Mouse (Mus musculus) urinary bladder, adult 2 months (tissue): ENCODE results near the gene L2hgdh. TPM values are rescaled to one million over a fixed set of nuclear protein-coding genes. Genes with fewer than 3 reads are reported as not detected.
A peak's percentile ranks its signal among the peaks of the same experiment; 100 is the strongest.

ENCODE experiments used
- DNase-seq: peaks from one replicate; pipeline ENCODE4 v3.0.0; 2022; ENCODE audit warnings: low spot score
- polyA plus RNA-seq: library from polyadenylated mRNA; depleted of rRNA; stranded (reverse); fragments of >200 nt; gene quantifications from 2 replicates; pipeline ENCODE4 v1.2.3, GENCODE M21; 2012

The L2hgdh gene
- polyA plus RNA-seq, 1 experiment: 11.9 TPM

- no peak for DNase-seq
These were observed 5.6 kb upstream of the L2hgdh start for GRCm38 (mm10) chr12:69730306-69730705.

DNA sequence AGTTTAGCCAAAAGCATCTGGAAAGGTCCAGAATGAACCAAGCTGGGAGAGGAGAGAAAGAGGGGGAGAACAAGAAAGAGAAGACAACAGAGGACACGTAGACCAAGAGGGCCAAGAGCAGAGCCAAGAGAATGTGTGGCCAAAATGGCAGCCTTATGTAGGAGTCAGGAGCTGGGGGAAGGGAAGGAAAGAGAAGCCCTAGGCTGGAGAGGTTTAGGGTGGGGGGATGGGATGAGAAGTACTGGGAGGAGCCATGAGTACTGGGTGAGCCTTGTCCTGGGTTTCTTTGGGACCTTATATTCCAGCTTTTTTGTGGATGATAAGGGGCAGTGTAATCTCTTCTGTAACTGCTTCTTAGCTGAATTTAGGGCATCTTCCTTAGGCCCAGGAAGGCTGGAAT is 4.6 kb upstream of the L2hgdh start:
- no peak for DNase-seq

DNA sequence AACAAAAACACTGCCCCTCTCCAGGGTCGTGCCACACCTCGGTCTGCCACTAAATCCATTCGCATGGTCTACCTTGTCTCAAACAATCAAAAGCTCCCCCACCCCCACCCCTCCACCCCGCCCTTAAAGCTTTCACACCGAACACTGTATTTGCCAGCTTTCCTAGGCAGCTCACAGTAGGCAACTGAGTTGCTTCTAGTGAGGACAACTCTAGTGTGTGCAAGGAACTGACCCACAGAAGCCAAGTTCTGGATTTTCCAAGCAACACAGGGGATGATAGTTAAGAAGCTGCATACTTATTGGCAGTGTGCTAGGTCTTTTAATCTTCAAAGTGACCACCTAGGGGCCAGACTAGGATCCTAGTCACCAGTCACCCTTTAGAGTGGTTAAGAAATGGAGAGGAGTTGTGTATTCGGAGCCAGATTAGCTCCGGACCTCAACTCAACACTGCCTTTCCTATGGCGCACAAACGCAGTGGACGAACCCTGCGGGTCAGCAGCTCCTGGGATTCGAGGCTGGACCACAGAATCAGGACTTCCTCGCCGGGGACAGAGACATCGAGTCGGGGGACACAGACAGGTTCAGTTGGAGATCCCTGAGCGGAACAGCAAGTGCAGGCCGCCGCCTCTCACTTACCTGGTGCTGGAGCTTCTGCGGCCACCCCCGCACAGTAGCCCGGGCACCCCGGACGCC is 509 bp downstream of the L2hgdh start:
- no peak for DNase-seq

- no peak for DNase-seq
These were observed 1.3 kb downstream of the L2hgdh start for GRCm38 (mm10) chr12:69723376-69723775.

- no peak for DNase-seq
These were observed 1.8 kb downstream of the L2hgdh start for GRCm38 (mm10) chr12:69722857-69723256.

GRCm38 (mm10) chr12:69713628-69714027 is 11.0 kb downstream of the L2hgdh start:
- DNase-seq: no peak

GRCm38 (mm10) chr12:69704799-69705458 is 19.7 kb downstream of the L2hgdh start:
- no peak for DNase-seq

DNA sequence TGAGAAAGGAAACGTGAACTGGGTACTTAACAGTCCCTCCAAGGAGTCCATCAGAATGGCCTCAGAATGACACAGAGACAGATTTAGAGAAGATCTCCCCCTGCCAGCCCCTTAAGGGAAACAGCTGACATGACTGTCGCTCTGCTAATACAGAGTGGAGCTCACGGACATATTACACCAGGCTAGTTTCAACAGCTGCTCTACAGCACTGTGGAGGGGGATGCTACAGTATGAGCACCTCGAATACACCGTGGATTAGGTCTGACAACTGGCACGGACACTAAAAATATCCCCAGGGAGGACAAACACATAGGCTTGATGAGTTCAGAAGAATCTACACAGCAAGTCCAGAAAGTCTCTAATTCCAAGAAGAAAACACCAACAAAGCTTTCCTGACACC is 26.3 kb downstream of the L2hgdh start:
- DNase-seq: no peak

GRCm38 (mm10) chr12:69696746-69697145 is 27.9 kb downstream of the L2hgdh start:
- DNase-seq: no peak

- no peak for DNase-seq
These were observed 31.2 kb downstream of the L2hgdh start for GRCm38 (mm10) chr12:69693471-69693870.

DNA sequence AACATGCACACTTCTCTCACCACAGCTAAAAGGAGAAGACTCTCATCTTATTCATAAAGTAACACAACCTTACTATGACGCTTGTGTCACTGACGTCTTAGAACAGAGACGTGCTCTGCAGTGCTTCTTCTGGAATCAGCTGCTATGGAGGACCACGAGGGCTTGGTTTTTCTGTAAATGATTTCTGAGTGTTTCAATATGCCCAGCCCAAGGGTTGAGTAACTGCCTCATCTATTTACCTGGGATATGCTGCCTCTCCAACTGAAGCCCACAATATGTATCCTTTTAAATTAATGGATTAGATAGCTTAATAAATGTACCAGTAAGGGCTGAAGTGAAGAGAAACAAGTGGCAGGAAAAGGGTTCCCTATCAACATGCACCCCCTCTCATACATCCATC is 34.0 kb downstream of the L2hgdh start:
- no peak for DNase-seq

DNA sequence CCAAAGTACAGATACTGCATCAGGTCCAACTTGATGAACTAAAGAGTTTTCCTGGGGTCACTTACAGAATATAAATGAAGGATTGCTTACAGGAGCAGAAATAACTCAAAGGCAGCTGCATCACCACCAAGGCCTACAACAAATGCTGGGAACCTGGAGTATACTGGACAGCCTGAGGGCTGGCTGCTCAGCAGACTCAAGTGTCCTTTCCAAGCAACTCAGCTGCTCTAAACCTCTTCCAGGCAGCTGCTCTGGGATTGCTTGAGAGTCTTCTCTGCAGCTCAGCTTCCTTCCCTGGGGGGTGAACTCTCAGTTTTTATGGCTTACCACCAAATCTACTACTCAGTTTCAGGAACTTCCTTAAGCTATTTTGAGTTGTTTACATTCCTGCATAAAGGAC is 35.6 kb downstream of the L2hgdh start:
- DNase-seq: no peak

GRCm38 (mm10) chr12:69688368-69688767 is 36.3 kb downstream of the L2hgdh start:
- DNase-seq: no peak

GRCm38 (mm10) chr12:69683537-69683936 is 41.1 kb downstream of the L2hgdh start:
- DNase-seq: peak; percentile 32

DNA sequence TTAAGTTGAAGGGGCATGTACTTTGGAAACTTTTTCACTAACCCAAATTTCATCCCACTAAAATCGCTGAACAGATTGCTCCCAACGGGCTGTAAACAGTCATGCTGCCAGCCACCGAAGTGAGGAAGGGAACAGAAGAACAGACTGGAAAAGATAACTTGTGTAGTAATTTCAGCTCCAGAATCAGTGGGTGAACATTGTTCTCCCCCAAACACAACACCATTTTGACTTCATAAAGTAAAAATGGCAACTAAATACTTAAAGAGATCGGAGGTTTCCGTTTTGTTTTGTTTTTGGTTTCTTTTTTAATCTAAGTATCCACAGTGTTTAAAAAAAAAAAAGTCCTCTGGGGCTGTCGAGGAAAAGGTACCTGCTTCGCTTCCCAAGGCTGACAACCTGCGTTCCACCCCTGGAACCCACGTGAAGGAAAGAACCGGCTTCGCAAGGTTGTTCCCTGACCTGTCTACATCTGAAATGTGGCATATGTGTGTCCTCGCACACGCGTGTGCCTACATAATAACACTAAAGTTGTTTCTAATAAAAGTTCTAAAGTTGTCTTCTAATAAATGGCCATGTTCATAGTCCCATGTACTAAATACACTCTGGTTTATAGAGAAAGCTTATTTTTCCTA is 41.8 kb downstream of the L2hgdh start:
- DNase-seq: no peak

DNA sequence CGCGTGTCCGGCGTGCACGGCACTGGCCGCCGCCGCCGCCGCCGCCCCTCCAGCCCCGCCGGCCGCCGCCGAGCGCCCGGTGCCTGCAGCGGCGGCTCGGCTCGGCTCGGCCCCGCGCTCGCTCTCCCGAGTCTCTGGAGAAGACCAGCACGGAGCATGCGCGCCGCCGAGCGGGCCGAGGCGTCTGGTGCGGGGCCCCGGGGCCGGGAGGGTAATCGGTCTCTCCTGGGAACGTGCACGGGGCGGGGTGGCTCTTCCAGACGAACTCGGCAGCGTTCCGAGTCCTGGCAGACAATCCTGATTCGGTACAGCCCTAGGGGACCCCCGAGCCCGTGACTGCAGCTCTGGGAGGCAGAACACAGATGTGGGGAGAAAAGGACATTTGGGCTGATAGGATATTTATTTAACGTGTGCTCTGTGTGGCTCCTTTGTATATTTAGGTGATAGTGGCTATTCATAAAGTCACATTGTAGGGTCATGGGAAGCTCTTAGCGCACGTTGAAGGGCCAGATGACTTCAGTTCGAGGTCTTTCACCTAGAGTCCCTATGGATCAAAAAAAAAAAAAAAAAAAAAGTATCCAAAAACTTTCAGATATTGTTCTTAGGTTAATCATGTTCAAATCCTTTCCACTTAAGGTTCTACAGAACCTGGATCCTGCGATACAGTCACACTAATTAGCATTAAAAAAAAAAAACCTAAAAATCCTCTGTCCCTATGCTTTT is 42.4 kb downstream of the L2hgdh start:
- DNase-seq: peak; percentile 79

- peak; percentile 61 for DNase-seq
These were observed 43.1 kb downstream of the L2hgdh start, which contains the start of gene Sos2 for GRCm38 (mm10) chr12:69681566-69682061. Gene Sos2, minus strand, starts transcription at chr12:69681852.

GRCm38 (mm10) chr12:69680635-69681565 is 43.8 kb downstream of the L2hgdh start:
- peak; percentile 56 for DNase-seq

GRCm38 (mm10) chr12:69676157-69676556 is 48.5 kb downstream of the L2hgdh start:
- no peak for DNase-seq

DNA sequence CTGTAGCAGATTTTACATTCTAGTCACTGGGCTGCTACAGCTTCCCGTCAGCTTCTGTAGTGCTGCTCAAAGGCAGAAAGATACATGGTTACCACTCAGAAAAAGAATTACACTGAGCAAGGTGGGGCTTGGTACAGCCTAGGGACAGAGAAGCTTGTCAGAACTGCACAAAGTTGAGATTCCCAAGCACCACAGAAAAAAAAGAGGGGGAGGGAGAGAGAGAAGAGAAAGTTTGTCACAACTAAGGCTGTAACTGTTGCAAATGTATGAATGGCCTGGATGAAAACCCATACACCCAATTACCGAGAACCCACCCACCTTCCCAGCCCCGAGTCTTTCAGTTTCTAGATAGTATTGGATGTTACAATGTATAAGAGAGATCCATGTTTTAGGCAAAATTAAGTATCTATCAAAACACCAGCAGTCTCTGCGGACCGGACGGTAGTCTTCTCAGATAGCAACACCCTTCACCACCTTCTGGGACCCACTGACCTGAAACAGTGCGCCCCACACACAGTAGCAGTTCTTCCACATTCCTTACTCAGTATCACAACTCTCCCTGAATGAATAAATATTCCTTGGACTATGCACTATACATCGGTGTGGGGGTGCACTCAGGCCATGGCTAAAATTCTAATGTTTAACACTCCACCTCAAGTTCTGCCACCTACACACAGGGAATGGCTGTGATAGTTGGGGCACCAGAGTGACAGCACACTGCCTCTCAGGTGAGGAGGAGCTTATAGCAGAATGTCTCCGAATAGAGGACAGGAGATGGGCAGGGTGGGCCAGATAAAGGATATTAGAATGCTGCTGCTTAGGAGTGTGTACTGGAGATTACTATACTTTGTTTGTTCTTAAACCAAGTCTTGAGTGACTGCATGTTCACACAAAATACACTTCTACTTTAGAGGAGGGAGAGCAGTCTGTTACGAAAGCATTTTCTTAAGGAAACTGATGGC is 49.8 kb downstream of the L2hgdh start:
- no peak for DNase-seq
